Mouse (Mus musculus): ENCODE results near the gene Cnpy2.

- TF ChIP-seq CTCF (IDR thresholded peaks at IDR 0.05; ENCODE audit: extremely low read depth, insufficient read length, insufficient replicate concordance, low read depth, low read length) = no peak
- TF ChIP-seq POLR2A (IDR thresholded peaks at IDR 0.05; ENCODE audit: low read depth, low read length) = no peak
Observed at GRCm38 (mm10) chr10:128309654-128310053, 12.6 kb upstream of the Cnpy2 start.

Measured in small intestine, adult 2 months (tissue).